Mouse (Mus musculus) layer of hippocampus, adult 2 months (tissue): ENCODE measurements at regions not wholly inside any gene's neighbourhood (a gene's known extent, or its start where the extent isn't known, plus 50 kb on each side); places are given as distances from the start of the nearest gene placed in this dataset.

ENCODE experiments used
- DNase-seq, 2 experiments: peaks; one replicate each; pipeline ENCODE4 v3.0.0; 2022; ENCODE audit warnings: low spot score in 2 of 2
- H3K27ac ChIP-seq: fragments of 200-600 bp; 2 replicates; pipeline ENCODE4 v1.8.1; 2022
- H3K4me3 ChIP-seq: fragments of 200-600 bp; 2 replicates; pipeline ENCODE4 v1.8.1; 2022; ENCODE audit warnings: mild to moderate bottlenecking
- CTCF ChIP-seq: fragments of 200-600 bp; conservative IDR thresholded peaks from 2 replicates; pipeline ENCODE4 v1.8.1; 2022; ENCODE audit warnings: antibody characterized with exemption, mild to moderate bottlenecking, moderate library complexity

DNA sequence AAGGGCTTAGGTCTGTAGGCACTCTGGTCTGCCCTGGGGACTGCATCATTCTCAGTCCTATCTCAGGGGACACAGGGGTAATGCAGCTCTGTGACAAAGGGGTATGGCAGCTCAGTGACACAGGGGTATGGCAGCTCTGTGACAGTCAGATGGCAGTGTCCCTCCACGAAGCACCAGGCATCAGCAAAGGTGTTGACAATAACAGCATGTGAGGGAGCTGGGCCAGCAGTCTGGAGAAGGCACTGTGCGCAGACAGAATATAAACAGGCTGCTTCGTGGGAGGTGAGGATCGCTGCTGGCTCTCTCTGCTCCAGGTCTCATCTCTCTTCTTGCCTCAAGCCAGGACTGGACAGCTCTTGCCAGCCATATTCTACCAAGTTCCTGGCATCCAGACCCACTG is 57.0 kb upstream of the Cdon start:
- TF ChIP-seq CTCF, result no peak
- no peak overlapping the region for H3K4me3 ChIP-seq
- no peak for DNase-seq
- no peak overlapping the region for H3K27ac ChIP-seq

GRCm38 (mm10) chr9:35365975-35366374 is 55.0 kb upstream of the Cdon start:
- TF ChIP-seq CTCF, result no peak
- DNase-seq, result no peak
- Histone ChIP-seq H3K4me3 (no peak overlapping the region), H3K27ac (no peak overlapping the region)

DNA sequence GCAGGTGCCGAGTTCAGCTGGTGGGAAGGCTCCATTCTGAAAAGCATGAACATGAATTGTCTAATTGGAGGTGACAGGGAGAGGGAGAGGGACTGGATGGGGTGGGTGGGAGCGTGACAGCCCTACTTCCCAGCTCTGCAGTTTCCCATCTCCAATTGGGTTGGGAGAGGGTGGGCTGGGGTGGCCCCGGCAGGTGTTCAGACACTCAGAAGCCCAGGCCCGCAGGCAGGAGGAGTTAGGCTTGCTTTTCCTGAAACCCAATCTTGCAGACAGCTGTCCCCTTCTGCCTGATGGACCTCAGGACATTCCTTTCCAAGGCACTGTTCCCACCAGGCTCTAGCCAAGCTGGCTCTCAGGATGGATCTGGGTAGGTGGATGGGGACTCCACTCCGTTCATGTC is 51.9 kb upstream of the Cdon start:
- H3K4me3 ChIP-seq, result no peak overlapping the region
- no peak for DNase-seq
- TF ChIP-seq CTCF, result no peak
- no peak overlapping the region for H3K27ac ChIP-seq

- H3K4me3 ChIP-seq, result no peak overlapping the region
- TF ChIP-seq CTCF, result no peak
- no peak for DNase-seq
- no peak overlapping the region for H3K27ac ChIP-seq
These were observed 50.9 kb upstream of the Cdon start for GRCm38 (mm10) chr9:35370031-35370430.

DNA sequence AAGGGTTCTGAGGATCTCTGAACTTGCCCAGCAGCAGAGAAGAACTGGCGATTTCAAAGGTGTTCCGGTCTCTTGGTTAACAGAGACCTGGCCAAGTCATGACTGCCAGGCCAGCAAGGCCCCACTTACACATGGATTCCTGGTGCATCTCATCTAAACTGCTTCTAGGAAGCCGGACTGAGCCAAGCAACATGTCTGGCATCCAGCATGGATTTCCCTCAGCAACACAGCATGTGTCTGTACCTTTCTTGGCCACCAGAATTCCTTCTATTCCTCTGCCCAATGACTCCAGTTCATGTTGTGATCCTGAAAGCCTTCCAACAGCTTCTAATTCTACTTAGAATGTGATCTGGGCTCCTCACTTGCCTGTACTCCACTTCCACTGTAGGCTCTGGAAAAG is 50.0 kb upstream of the Cdon start:
- no peak for TF ChIP-seq CTCF
- no peak overlapping the region for H3K27ac ChIP-seq
- H3K4me3 ChIP-seq, result no peak overlapping the region
- no peak for DNase-seq
